Mouse (Mus musculus): ENCODE measurements around the gene Crhr2. TPM values are rescaled to one million over a fixed set of nuclear protein-coding genes. Genes with fewer than 3 reads are reported as not detected.

Gene Crhr2
- total RNA-seq, 2 experiments from 2014 or later, result not detected

DNA sequence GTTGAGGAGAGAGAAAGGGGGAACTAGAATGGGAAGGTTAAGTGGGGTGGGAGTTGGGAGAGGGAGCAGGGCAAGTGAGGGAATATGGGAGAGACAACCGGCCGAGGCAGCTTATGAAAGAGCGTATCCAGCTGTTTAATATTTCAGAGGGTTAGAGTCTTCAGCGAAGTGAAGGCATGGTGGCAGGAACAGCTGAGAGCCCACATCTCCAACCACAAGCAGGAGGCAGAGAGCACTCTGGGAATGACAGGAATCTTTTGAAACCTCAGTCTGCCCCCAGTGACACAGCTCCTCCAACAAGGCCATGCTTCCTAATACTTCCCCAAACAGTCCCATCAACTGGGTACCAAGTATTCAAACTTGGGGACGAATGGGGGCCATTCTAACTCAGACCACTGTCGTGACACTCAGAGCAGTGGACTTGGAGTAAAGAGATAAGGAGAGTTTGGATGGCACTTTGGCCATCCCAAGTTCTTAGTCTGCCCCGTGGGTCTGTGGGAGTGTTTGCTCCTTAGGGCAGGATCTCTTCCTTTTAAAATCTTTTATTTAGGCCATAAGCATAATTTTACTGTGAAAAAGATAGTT lies 72.5 kb downstream of the Crhr2 start:
- no peak for ATAC-seq (replicated peaks; ENCODE audit: low FRiP score, poor library complexity, severe bottlenecking)

DNA sequence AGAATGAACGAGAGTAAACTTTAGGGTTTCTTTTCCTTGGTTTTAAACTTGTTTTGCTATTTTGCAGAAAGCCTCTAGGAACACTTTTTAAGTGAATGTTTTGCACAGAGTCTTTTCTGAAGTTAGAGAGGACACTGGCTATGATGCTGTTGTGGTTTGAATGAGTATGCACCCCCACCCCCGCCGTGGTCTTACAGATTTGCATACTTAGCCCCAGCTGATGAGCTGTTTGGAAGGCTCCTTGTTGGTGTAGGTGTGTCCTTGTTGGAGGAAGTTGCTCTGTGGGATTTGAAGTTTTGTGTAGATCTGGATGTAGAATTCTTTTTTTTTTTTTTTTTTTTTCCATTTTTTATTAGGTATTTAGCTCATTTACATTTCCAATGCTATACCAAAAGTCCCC lies 75.4 kb downstream of the Crhr2 start:
- no peak for ATAC-seq (replicated peaks; ENCODE audit: low FRiP score, poor library complexity, severe bottlenecking)

DNA sequence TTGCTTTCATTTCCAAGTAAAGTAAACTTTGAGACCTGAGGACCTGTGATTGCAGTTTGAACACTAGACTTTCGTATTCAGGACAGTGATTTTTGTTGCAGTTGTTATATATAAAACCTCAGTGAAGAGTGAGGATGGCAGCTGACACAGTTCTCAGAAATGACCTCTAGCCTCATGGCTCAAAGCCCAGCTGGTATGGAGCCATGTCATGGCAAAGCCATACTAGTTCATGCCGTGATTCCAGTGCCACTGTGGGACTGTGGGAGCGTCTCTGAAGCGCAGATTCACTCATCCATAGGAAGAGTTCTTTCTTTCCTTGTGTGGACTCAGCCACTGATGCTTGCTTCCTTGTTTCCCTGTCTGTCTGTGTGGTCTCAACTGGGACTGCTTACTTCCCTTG lies 78.3 kb downstream of the Crhr2 start:
- no peak for ATAC-seq (replicated peaks; ENCODE audit: low FRiP score, poor library complexity, severe bottlenecking)

DNA sequence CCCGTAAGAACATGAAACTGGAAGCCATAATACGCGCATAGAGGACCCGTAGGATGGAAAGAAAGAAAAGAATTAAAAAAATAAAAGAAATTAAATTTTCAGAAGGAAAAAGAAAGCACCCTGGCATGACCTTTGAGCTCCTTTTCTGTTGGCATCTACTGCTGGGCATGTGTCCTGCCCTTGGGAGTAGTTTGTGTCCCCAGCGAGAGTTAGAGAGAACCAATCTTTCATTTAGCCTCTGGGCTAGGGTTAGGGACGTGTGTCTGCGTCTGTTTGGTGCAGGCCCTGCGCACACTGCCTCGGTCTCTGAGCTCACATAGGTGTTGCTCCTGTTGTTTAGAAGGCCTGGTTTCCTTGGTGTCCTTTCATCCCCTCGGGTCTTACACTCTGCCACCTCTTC lies 83.6 kb downstream of the Crhr2 start:
- no peak for ATAC-seq (replicated peaks; ENCODE audit: low FRiP score, poor library complexity, severe bottlenecking)

DNA sequence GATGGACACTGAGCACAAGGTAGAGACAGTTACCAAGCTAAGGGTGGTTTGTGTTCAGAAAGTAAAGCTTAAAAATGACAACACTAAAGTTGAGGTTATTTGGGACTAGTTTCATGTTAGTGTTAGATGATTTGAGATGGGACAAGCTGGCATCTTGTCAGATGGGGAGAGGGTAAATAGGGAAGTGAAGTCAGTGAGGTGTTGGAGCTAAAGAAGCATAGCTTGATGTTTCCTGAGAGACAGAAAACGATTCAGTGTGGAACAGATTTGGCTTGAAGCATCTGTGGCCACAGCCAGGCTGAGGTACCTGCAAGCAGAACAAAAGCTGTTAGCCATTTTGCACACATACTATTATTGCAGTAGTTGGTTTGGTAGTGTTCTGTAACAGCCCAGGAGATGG lies 87.5 kb downstream of the Crhr2 start:
- no peak for ATAC-seq (replicated peaks; ENCODE audit: low FRiP score, poor library complexity, severe bottlenecking)

DNA sequence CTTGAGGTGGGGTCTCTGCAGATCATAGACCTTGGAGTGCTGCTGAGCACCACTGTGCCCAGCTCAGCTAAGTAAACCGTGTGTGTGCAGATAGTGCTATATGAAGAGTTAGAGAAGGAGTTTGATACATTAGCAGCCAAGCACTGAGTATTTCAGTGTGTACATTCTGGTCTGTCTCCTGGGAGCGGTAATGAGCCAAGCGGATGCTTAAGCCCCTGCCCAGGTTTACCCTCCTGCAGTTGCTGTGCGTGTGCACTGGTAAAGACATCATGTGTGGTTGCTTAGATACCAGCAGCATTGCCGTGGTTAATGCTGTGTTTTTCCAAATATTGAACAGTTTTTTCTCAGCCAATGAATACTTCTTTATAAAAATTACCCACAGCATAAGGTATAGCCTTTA lies 88.3 kb downstream of the Crhr2 start:
- no peak for ATAC-seq (replicated peaks; ENCODE audit: low FRiP score, poor library complexity, severe bottlenecking)

DNA sequence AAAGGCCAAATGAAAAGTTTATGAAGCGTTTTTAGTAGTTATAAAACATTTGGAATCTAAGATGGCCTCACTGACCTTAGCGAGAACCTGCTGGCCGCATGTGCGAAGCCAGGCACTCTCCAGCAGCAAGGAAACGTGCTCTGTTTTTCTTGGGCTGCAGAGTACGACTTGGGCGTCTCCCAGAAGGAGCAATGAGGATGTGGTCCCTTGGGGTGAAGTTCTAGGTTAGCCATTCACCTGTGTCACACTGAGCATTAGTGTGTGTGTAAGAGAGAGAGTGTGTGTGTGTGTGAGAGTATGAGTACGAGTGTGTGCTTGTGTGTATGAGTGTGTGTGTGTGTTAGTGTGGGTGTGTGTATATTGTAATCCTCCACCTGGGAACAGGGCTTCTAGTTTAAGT lies 89.6 kb downstream of the Crhr2 start:
- no peak for ATAC-seq (replicated peaks; ENCODE audit: low FRiP score, poor library complexity, severe bottlenecking)

Other genes starting within 250 kb of the Crhr2 start
- 1.8 and 16.3 TPM in 2 replicates for gene Nod1, start 160.4 kb downstream of the Crhr2 start, total RNA-seq (2015; ENCODE audit: low replicate concordance)
- 0.98 and 2.3 TPM in 2 replicates for gene Nod1, start 160.4 kb downstream of the Crhr2 start, total RNA-seq (2017; ENCODE audit: low replicate concordance)
- gene Ggct, start 140.1 kb downstream of the Crhr2 start, total RNA-seq (2015; ENCODE audit: low replicate concordance), result 6.8 TPM in 1 of 2 replicates, not detected in the other
- gene Ggct, start 140.1 kb downstream of the Crhr2 start, total RNA-seq (2017; ENCODE audit: low replicate concordance), result 1.0 and 1.6 TPM in 2 replicates
- 28.5 and 46.1 TPM in 2 replicates for gene Gars, start 95.0 kb downstream of the Crhr2 start, total RNA-seq (2015; ENCODE audit: low replicate concordance)
- gene Gars, start 95.0 kb downstream of the Crhr2 start, total RNA-seq (2017; ENCODE audit: low replicate concordance), result 45.3 and 48.4 TPM in 2 replicates
- gene Inmt, start 42.0 kb upstream of the Crhr2 start, total RNA-seq (2015; ENCODE audit: low replicate concordance), result not detected in 2 replicates
- gene Inmt, start 42.0 kb upstream of the Crhr2 start, total RNA-seq (2017; ENCODE audit: low replicate concordance), result not detected in 2 replicates
- gene Mindy4, start 70.4 kb upstream of the Crhr2 start, total RNA-seq (2015; ENCODE audit: low replicate concordance), result 2.5 TPM in 1 of 2 replicates, not detected in the other
- gene Mindy4, start 70.4 kb upstream of the Crhr2 start, total RNA-seq (2017; ENCODE audit: low replicate concordance), result 0.26 TPM in 1 of 2 replicates, not detected in the other
- 700 and 745 TPM in 2 replicates for gene Aqp1, start 203.4 kb upstream of the Crhr2 start, total RNA-seq (2015; ENCODE audit: low replicate concordance)
- 1,033 and 1,282 TPM in 2 replicates for gene Aqp1, start 203.4 kb upstream of the Crhr2 start, total RNA-seq (2017; ENCODE audit: low replicate concordance)
- 0.84 TPM in 1 of 2 replicates, not detected in the other for gene Ghrhr, start 243.3 kb upstream of the Crhr2 start, total RNA-seq (2015; ENCODE audit: low replicate concordance)
- gene Ghrhr, start 243.3 kb upstream of the Crhr2 start, total RNA-seq (2017; ENCODE audit: low replicate concordance), result not detected in 2 replicates